Mouse (Mus musculus): ENCODE measurements around the gene Ndufs7. TPM values are rescaled to one million over a fixed set of nuclear protein-coding genes. Genes with fewer than 3 reads are reported as not detected.
A peak's percentile ranks its signal among the peaks of the same experiment; 100 is the strongest.
"Not testable (repeated sequence)": the region's sequence is repeated elsewhere in the genome, so short reads cannot be mapped to it uniquely, and the experiment has no call there.

Ndufs7 gene
- total RNA-seq, 2 experiments from 2014 or later = 43.9 to 109 TPM

GRCm38 (mm10) chr10:80238306-80238705 is 10.6 kb upstream of the Ndufs7 start:
- ATAC-seq (replicated peaks; ENCODE audit: low FRiP score, poor library complexity, severe bottlenecking) = no peak

- ATAC-seq (replicated peaks; ENCODE audit: low FRiP score, poor library complexity, severe bottlenecking) = no peak
These were observed 9.1 kb upstream of the Ndufs7 start for GRCm38 (mm10) chr10:80239791-80240190.

GRCm38 (mm10) chr10:80242088-80242487 is 6.8 kb upstream of the Ndufs7 start:
- 0 out of 2 replicates have a peak, but pooled peaks have one; percentile 2 for ATAC-seq (replicated peaks; ENCODE audit: low FRiP score, poor library complexity, severe bottlenecking)

GRCm38 (mm10) chr10:80242607-80243006 is 6.3 kb upstream of the Ndufs7 start:
- no peak for ATAC-seq (replicated peaks; ENCODE audit: low FRiP score, poor library complexity, severe bottlenecking)

GRCm38 (mm10) chr10:80244791-80245399 is 4.0 kb upstream of the Ndufs7 start:
- ATAC-seq (replicated peaks; ENCODE audit: low FRiP score, poor library complexity, severe bottlenecking) = no peak

- ATAC-seq (replicated peaks; ENCODE audit: low FRiP score, poor library complexity, severe bottlenecking) = peak; percentile 58
These were observed 3.3 kb upstream of the Ndufs7 start for GRCm38 (mm10) chr10:80245600-80245999.

- no peak for ATAC-seq (replicated peaks; ENCODE audit: low FRiP score, poor library complexity, severe bottlenecking)
These were observed 1.1 kb upstream of the Ndufs7 start for GRCm38 (mm10) chr10:80247849-80248248.

GRCm38 (mm10) chr10:80248437-80248836 is 484 bp upstream of the Ndufs7 start:
- ATAC-seq (replicated peaks; ENCODE audit: low FRiP score, poor library complexity, severe bottlenecking) = not testable (repeated sequence)

GRCm38 (mm10) chr10:80250059-80250458 is 1.1 kb downstream of the Ndufs7 start:
- ATAC-seq (replicated peaks; ENCODE audit: low FRiP score, poor library complexity, severe bottlenecking) = no peak

GRCm38 (mm10) chr10:80250573-80250972 is 1.7 kb downstream of the Ndufs7 start:
- ATAC-seq (replicated peaks; ENCODE audit: low FRiP score, poor library complexity, severe bottlenecking) = no peak

GRCm38 (mm10) chr10:80252011-80252410 is 3.1 kb downstream of the Ndufs7 start:
- ATAC-seq (replicated peaks; ENCODE audit: low FRiP score, poor library complexity, severe bottlenecking) = no peak

- ATAC-seq (replicated peaks; ENCODE audit: low FRiP score, poor library complexity, severe bottlenecking) = no peak
These were observed 3.8 kb downstream of the Ndufs7 start for GRCm38 (mm10) chr10:80252493-80253274.

- no peak for ATAC-seq (replicated peaks; ENCODE audit: low FRiP score, poor library complexity, severe bottlenecking)
These were observed 4.6 kb downstream of the Ndufs7 start for GRCm38 (mm10) chr10:80253551-80253950.

GRCm38 (mm10) chr10:80254331-80255297 is 5.7 kb downstream of the Ndufs7 start:
- ATAC-seq (replicated peaks; ENCODE audit: low FRiP score, poor library complexity, severe bottlenecking) = no peak

- no peak for ATAC-seq (replicated peaks; ENCODE audit: low FRiP score, poor library complexity, severe bottlenecking)
These were observed 7.1 kb downstream of the Ndufs7 start for GRCm38 (mm10) chr10:80255881-80256535.

- no peak for ATAC-seq (replicated peaks; ENCODE audit: low FRiP score, poor library complexity, severe bottlenecking)
These were observed 9.0 kb downstream of the Ndufs7 start for GRCm38 (mm10) chr10:80257936-80258335.

GRCm38 (mm10) chr10:80258752-80259462 is 10.0 kb downstream of the Ndufs7 start:
- no peak for ATAC-seq (replicated peaks; ENCODE audit: low FRiP score, poor library complexity, severe bottlenecking)

GRCm38 (mm10) chr10:80259463-80259805 is 10.5 kb downstream of the Ndufs7 start:
- ATAC-seq (replicated peaks; ENCODE audit: low FRiP score, poor library complexity, severe bottlenecking) = no peak

Data from erythroid progenitor cell, adult 5-6 weeks (primary cell).